Mouse (Mus musculus) layer of hippocampus, adult 9-10 months (tissue): ENCODE measurements around the gene D630039A03Rik.
"Not testable (repeated sequence)": the region's sequence is repeated elsewhere in the genome, so short reads cannot be mapped to it uniquely, and the experiment has no call there.

ENCODE experiments used
- DNase-seq: peaks from one replicate; pipeline ENCODE4 v3.0.0; 2022; ENCODE audit warnings: low spot score

The D630039A03Rik gene

DNA sequence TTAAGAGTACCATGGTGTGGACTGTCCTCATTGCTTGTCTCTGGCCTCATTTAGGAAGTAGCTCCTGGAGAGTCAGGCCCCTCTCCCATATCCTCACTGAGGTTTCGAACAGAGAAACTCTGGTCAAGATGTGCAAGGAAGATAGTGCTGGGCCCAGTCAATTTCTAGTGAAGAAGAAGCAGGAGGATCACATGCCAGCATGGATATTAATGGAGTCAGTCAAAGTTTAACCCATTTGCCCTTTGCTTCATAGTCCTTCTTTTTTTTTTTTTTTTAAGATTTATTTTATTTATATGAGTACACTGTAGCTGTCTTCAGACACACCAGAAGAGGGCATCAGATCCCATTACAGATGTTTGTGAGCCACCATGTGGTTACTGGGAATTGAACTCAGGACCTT lies 27.1 kb downstream of the D630039A03Rik start:
- not testable (repeated sequence) for DNase-seq

DNA sequence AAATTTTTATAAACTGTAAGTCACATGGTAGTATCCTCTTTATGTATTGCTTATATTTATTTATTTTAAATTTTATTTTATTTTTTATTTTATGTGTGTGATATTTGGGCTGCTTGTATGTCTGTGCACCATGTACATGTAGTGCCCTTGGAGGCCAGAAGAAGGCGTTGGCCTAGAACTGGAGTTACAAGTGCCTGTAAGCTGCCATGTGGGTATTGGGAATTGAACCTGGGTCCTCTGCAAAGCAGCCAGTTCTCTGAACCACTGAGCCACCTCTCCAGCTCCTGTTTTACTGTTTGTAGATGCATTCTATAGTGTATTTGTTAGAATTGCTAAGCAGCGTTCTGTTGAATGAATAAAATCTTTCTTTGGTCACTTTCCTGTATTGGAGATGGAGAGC lies 27.9 kb downstream of the D630039A03Rik start:
- DNase-seq, result no peak

DNA sequence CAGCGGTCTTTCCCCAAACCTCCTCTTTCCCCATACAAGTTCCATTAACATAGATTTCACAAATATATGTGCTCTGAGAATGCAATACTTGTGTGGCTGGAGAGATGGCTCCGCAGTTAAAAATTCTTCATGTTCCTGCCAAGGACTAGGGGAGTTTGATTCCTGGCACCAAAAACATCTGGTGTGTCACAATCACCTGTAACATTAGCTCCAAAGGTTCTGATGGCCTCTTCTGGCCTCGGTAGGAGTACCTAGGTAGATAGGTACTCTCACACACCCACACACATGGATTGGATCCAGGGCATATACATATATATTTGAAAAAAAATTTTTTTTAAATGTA lies 29.2 kb downstream of the D630039A03Rik start:
- DNase-seq, result no peak

- no peak for DNase-seq
Observed at GRCm38 (mm10) chr4:57886066-57886887, 29.8 kb downstream of the D630039A03Rik start.

- no peak for DNase-seq
Observed at GRCm38 (mm10) chr4:57885186-57885585, 30.9 kb downstream of the D630039A03Rik start.

- DNase-seq, result no peak
Observed at GRCm38 (mm10) chr4:57884511-57884910, 31.6 kb downstream of the D630039A03Rik start.

- no peak for DNase-seq
Observed at GRCm38 (mm10) chr4:57883520-57884421, 32.3 kb downstream of the D630039A03Rik start.

- peak; percentile 63 for DNase-seq
Observed at GRCm38 (mm10) chr4:57879804-57880357, 36.2 kb downstream of the D630039A03Rik start.

DNA sequence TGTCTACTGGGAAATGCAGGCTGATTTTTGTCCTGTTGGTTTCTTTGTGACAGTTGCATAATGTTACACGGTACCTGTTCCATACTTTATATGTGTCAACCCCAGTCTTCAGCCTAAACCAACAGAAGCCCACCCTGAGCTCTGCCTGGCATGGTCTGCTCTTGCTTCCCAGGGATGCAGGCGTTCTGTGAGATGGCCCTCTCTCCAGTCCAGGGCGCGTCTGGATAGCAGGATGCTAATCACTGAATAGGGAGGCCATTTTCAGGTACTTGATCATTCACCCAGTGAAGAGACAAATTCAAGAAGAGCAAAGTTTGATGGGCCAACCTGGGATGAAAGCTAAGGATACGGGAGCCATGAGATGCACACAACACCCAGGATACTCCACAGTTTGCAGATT lies 37.0 kb downstream of the D630039A03Rik start:
- DNase-seq, result no peak

DNA sequence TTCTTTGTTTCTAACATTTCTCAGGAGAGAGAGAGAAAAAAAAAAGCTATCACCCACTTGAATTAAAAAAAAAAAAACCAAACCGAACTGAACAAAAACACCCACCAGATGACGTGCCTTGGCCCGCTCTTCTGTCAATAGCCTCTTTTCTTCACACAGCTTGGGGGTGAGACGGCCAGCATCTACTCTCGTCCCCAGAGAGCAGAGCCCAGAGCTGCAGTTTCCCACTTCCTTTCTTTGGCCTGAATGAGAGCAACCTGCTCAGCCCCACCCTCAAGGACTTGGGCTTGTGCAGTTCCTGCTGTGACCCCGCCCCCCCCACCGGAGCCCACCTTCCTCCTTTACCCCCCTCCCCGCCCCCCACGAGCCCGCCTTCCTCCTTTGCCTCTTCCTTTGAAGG lies 48.6 kb downstream of the D630039A03Rik start:
- no peak for DNase-seq

- no peak for DNase-seq
Observed at GRCm38 (mm10) chr4:57866990-57867389, 49.1 kb downstream of the D630039A03Rik start.

DNA sequence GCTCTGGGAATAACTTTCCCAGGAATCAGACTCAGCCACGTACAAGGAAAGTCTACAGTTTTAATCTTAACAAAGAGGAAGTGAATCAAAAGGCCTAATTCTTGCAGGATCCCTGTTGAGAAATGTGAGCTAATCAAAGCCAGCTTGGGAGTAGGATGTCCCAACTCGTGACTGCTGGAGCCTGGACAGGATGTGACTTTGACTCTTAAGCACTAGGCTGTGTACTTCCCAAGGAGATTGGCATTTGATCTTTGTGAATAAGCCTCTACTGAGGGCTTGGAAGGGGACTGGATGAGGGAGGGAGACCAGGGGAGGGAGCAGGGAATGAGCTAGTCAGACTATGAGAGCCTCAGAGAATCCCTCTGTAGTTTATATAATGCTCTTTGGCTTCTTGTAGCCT lies 50.0 kb downstream of the D630039A03Rik start:
- DNase-seq, result no peak

DNA sequence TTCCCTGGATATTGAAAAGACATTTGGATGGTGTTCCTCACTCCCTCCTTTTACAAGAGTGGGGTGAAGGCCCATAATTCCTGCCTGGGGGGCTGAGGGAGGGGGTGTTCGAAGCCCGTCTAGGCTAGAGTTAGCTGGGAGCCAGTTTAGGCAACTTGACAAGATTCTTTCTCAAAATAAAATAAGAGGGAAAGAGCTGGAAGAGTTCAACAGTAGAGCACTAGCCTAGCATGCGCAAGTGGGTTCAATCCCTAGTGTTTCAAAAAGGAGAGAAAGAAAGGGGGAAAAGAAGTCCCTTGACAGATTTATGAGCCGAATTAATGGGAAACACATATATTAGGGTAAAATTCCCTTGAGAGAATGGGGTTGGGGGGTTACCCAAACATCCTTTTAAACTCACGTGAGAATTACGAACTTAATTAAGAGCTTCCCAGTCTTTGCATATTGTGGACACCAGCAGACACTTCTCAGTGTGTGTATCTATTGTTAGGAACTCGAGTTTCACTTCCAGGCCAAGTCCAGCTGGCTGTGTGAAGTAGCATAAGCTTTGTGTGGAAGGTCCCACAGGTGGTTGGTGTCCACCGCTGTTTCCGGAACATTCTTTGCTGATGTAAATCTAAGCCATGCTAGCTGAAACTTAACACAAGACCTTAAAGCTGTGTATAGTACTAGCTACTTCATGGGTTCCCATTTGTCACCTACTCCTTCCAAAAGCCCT lies 53.7 kb downstream of the D630039A03Rik start:
- no peak for DNase-seq

DNA sequence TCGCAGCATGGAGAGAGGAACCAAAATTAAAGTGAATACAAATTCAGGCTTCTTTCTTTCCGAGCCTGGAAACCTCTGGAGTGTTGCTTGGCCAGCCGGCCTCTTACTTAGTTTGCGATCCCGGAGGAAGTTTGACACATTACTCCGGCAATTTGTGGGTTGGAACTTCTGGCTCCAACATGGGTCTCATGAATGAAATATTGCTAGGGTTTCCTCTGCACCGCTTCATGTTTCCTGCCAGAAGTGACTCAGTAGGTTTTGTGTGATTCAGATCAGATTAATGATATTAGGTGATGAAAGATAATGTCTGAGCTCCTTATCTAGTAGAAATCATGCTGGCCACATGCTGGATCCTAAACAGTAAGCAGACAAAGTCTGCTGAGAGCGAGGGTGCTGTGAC lies 54.2 kb downstream of the D630039A03Rik start:
- no peak for DNase-seq

GRCm38 (mm10) chr4:57861166-57861565 lies 54.9 kb downstream of the D630039A03Rik start:
- DNase-seq, result no peak

- no peak for DNase-seq
Observed at GRCm38 (mm10) chr4:57860204-57860611, 55.9 kb downstream of the D630039A03Rik start.
